25 mouse cellular contexts compared by ENCODE assay signal in the genomic region with DNA sequence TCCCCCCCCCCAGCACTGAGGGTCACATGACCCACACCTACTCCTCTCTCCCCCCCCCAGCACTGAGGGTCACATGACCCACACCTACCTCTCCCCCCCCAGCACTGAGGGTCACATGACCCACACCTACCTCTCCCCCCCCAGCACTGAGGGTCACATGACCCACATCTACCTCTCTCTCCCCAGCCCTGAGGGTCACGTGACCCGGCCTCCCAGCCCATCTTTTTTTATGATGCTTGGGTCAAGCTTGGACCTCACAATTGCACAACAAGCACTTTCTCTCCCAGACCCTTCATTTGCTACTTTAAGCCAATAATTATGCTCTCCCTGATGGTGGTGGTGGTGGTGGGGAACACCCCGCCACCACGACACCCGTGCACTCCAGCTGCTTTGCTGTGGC.
"Had no signal": no experiment of that assay in that cellular context is flagged by ENCODE, and none has a peak within 500 bp of the region (broad histone marks: within the 10 kb centered on the region; RNA-seq: fewer than 3 reads in every experiment).

No protein-coding gene starts in this region.

- H3K4me2 ChIP-seq: heart, embryonic 12.5 days; hindbrain, embryonic 12.5 days; hindbrain, embryonic 14.5 days; intestine, embryonic 15.5 days; limb, embryonic 13.5 days; limb, embryonic 15.5 days; liver, embryonic 12.5 days had no signal

- H3K4me1 ChIP-seq: liver, embryonic 12.5 days had no signal

- H3K4me3 ChIP-seq: gastrocnemius, adult 2 months; heart, embryonic 10.5 days; heart, embryonic 12.5 days; hindbrain, embryonic 10.5 days; hindbrain, embryonic 12.5 days; intestine, embryonic 15.5 days; layer of hippocampus, adult 2 months; limb, embryonic 13.5 days; limb, embryonic 15.5 days; liver, embryonic 12.5 days had no signal

- H3K27ac ChIP-seq: gastrocnemius, adult 2 months; heart, embryonic 10.5 days; hindbrain, embryonic 12.5 days; hindbrain, embryonic 14.5 days; intestine, embryonic 15.5 days; layer of hippocampus, adult 2 months; limb, embryonic 13.5 days; limb, embryonic 15.5 days; liver, embryonic 12.5 days; liver, embryonic 14.5 days had no signal

- ATAC-seq: hindbrain, embryonic 16.5 days; inflammation-experienced regulatory T-cells, adult 6 months; intestine, embryonic 15.5 days; intestine, postnatal 0 days; liver, embryonic 12.5 days had no signal

- H3K36me3 ChIP-seq: heart, embryonic 10.5 days; heart, embryonic 12.5 days; intestine, embryonic 15.5 days; limb, embryonic 13.5 days had no signal

- H3K9me3 ChIP-seq: heart, embryonic 10.5 days; heart, embryonic 12.5 days; hindbrain, embryonic 10.5 days; hindbrain, embryonic 12.5 days; intestine, embryonic 15.5 days; limb, embryonic 13.5 days; limb, embryonic 15.5 days; liver, embryonic 12.5 days had no signal

- H3K27me3 ChIP-seq: heart, embryonic 12.5 days; hindbrain, embryonic 12.5 days; intestine, embryonic 15.5 days; limb, embryonic 13.5 days; limb, embryonic 15.5 days; liver, embryonic 12.5 days had no signal

- H3K9ac ChIP-seq: heart, embryonic 12.5 days; hindbrain, embryonic 12.5 days; hindbrain, embryonic 14.5 days; intestine, embryonic 15.5 days; limb, embryonic 13.5 days; limb, embryonic 15.5 days; liver, embryonic 12.5 days; liver, embryonic 14.5 days had no signal

- DNase-seq: gastrocnemius, adult 2 months; gastrocnemius, postnatal 10 days; gastrocnemius, postnatal 25 days; heart, adult 18-20 months; heart, postnatal 10 days; heart, postnatal 4 days; kidney, adult 18-20 months; kidney, adult 8-10 months; kidney, postnatal 10 days; kidney, postnatal 25 days; left cerebral cortex, postnatal 4 days had no signal
